Mouse (Mus musculus): ENCODE measurements around the gene Frmd4a.

GRCm38 (mm10) chr2:4476608-4477007 is 459.1 kb downstream of the Frmd4a start:
- TF ChIP-seq CTCF (IDR thresholded peaks at IDR 0.05; ENCODE audit: extremely low read depth, insufficient read length, insufficient replicate concordance, low read depth, low read length): no peak
- TF ChIP-seq POLR2A (IDR thresholded peaks at IDR 0.05; ENCODE audit: low read depth, low read length): no peak
